Mouse (Mus musculus): ENCODE data around the gene Edaradd. TPM values are rescaled to one million over a fixed set of nuclear protein-coding genes. Genes with fewer than 3 reads are reported as not detected.

The Edaradd gene
- total RNA-seq (2021), result under 1 TPM; 0.17 to 0.18 TPM
- long read RNA-seq, result 0 reads

- DNase-seq (ENCODE audit: low spot score in 2 of 2), result peak in 1 of 2 experiments; percentile 41
These were observed at the start of gene Edaradd for GRCm38 (mm10) chr13:12519955-12520584. Gene Edaradd, minus strand, starts transcription at chr13:12520438.

DNA sequence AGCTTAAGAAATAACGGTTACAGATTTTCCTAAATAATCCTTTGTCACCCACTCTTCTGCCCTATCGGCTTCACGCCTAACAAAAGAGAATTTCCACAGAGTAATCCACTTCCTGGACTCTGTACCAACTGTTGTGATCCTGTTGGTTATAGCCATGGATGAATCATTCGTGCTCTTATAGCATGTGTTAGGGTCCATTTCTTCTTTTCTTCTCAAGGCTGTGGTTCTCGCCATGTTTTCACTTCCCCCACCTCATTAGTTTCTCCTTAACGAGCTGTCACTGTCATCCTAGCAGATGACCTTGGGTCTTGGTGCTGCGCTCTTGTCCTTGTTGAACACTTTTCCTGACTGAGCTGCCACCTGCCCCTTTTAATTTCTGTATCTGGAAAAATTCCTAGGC is 49.5 kb upstream of the Edaradd start:
- no peak for DNase-seq (ENCODE audit: low spot score in 2 of 2)

- DNase-seq (ENCODE audit: low spot score in 2 of 2), result no peak
These were observed 48.6 kb upstream of the Edaradd start for GRCm38 (mm10) chr13:12568597-12569469.

DNA sequence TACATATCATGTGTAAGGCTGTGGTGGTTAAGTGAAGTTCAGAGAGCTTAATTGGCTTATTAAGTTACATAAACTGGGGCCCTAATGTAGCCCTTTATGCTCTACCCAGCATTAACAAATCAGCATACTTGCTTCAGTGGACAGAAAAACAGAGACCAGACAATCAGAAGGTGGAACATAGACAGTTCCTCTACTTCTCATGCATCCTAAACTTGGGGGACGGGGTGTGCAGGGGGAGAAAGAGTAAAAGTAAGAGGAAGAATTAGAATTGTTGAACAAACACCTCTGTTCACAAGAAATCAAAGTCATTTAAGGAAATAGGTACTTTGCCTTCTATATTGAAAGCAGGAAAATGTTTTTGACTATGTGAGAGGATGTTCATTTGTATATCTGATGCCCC is 47.7 kb upstream of the Edaradd start:
- no peak for DNase-seq (ENCODE audit: low spot score in 2 of 2)

GRCm38 (mm10) chr13:12565621-12566390 is 45.6 kb upstream of the Edaradd start, which contains the start of gene Ero1lb:
Gene Ero1lb, plus strand, starts transcription at chr13:12565874.
- DNase-seq (ENCODE audit: low spot score in 2 of 2), result peak; percentile 99 to 100

DNA sequence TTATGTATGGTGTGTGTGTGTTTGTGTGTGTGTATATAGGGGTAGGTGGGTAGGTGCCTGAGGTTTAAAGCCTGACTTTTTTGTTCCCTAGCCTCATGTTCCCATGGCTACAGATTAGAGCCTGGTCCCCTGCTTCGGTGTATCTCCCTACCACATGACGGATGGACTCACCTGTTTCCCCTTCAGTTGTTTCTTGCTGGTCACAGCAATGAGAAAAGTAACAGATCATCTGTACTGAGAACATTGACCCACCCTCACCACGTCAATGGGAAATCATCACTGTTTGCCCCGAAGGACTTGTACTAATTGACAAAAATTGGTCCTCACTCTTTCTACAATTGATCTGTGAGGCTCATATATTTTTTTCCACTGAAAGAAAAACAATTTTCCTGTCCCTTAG is 42.0 kb upstream of the Edaradd start:
- no peak for DNase-seq (ENCODE audit: low spot score in 2 of 2)

- DNase-seq (ENCODE audit: low spot score in 2 of 2), result no peak
These were observed 41.5 kb upstream of the Edaradd start for GRCm38 (mm10) chr13:12561729-12562128.

DNA sequence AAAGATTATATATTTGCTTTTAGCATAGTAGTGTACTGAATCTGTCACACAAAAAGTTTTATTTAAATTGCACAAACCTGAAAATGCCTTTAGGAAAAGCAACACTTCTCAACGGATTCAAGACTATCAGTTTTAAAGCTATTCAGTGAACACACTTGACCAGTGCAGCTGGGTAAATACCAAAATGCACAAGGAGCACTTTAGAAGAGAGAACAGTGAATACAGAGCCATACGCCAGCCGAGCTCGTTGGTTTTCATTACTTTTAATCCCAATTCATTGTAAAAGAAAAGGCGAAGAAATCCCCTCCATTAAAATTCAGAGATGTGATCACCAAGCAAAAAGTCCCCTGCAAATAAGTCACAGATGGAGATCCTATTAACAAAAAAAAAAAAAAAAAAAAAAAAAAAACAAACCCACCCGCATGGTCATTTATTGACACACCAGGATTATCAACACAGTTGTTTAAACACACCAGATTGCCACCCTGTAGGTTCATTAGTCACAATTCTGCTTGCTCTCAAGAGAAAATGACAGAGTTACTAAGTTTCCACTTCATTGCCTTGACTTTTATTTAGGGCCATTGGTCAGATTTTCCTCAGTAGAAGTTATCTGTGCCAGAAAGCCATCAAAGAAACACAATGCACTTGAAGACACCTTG is 39.4 kb upstream of the Edaradd start:
- no peak for DNase-seq (ENCODE audit: low spot score in 2 of 2)

- no peak for DNase-seq (ENCODE audit: low spot score in 2 of 2)
These were observed 38.8 kb upstream of the Edaradd start for GRCm38 (mm10) chr13:12559044-12559443.

GRCm38 (mm10) chr13:12554211-12554610 is 34.0 kb upstream of the Edaradd start:
- no peak for DNase-seq (ENCODE audit: low spot score in 2 of 2)

- DNase-seq (ENCODE audit: low spot score in 2 of 2), result no peak
These were observed 23.8 kb upstream of the Edaradd start for GRCm38 (mm10) chr13:12543880-12544568.

DNA sequence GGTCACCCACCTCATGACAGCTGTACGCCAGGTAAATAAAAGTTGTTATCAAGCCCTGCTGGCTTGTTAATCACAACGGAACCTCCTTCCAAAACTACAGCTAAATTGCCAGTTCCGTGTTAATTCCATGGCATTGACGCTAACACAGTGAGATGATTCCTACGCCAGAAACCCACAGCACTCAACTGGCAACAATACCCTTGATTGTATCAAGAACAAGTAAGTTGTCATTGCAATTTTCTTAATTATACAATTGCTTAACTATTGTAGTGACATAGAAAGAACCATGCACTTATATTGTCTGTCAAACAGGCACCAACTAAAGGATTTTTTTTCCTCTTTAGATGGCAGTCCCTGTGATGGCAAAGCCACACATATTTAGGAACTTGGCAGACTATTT is 23.0 kb upstream of the Edaradd start:
- DNase-seq (ENCODE audit: low spot score in 2 of 2), result no peak

DNA sequence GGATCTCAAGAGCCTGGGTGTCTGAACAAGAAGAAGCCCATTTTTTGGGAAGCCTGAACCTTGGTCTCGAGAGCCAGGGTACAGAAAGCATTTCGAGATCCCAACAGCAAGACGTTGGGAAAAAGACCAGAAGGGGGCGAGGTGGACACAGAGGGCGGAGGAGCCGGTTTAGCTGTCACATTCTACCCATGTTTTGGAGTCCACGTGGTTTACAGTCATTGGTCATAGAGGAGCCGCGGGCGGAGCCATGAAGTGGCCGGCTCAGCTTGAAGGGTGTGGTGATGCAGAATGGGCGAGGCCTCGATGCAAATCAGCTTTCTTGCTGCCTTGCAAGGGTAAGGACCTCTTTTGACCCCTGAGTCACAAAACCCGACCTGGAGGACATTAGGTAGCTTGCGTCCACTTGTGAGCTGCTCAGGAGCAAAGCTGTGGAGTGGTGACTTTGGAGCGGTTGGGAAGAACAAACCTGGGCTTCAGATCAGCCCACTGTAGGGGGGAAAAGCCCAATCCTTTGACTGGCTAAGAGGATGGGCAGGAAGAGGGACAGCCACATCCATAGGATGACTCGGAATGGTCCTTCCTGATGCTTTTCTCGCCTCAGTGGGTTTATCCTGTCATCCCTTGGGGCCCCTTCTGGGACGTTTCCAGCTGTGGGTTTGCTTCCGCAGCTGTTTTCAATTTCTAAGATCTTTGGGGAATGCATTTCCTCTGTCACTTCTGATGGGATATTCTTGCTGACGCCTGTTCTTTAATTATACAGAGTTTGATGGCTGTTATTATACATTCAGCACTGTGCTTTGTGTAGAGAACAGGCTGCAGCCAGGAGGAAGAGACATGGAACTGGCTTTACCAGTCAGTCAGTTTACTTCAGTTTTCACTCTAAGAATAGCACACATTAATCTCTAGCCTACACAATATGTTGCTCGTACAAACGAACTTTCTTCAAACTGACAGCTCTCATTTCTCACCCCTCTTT is 22.1 kb upstream of the Edaradd start:
- no peak for DNase-seq (ENCODE audit: low spot score in 2 of 2)

GRCm38 (mm10) chr13:12540119-12540518 is 19.9 kb upstream of the Edaradd start:
- DNase-seq (ENCODE audit: low spot score in 2 of 2), result peak in 1 of 2 experiments; percentile 5

DNA sequence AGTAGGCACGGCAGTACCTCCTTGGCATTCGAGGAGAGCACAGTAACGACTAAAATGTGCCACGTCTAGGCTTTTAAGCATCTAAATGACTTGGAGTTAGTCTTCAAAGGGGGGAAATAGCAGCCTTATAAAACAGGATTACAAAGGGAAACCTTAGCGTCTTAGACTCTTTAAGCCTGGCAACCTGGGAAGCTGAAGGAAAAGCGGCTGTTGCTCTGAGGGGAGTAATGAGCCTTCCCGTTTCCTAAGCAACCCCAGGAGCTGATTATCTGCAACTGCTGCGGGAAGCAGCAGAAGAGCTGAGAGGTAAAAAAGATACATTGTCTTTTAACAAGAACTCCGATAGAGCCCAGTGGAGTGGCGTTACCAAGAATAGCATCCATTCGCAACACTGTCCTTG is 19.5 kb upstream of the Edaradd start:
- DNase-seq (ENCODE audit: low spot score in 2 of 2), result peak in 1 of 2 experiments; percentile 7

DNA sequence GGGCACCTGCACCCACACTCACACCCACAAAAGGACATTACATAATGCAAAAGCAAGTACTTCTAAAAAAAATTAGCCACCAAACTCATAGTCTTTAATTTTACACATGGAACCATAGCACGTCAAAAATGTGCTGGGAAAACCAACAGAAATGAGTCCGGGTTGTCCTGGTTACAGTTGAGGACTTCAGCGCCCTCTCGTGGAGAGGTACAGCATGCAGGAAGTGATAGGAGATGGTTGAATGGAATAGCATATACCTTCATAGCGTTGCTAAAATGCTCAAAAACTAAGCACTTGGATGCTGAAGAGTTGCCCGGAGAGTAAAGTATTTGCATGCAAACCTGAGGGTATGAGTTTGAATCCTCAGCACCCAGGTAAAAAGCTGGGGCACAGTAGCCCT is 17.7 kb upstream of the Edaradd start:
- DNase-seq (ENCODE audit: low spot score in 2 of 2), result peak in 1 of 2 experiments; percentile 37

DNA sequence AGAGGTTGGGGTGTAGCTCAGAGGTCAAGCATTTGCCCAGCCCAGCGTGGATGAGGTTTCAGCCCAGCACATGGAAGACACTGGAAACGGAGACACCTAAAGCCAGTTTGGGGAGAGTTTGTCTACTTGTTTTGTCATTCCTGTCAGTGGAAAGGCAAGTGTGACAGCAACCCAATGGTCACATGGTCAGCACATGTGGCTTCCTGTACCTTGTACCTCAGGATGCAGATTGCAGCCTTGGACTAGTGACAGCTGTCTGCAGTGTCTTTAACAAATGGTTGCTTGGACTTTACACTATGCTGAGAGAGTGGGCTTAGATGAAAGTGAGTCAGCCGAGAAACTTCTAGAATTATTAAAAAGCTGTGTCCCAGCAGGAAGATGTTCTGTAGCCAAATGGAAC is 14.4 kb upstream of the Edaradd start:
- no peak for DNase-seq (ENCODE audit: low spot score in 2 of 2)

GRCm38 (mm10) chr13:12525678-12526077 is 5.4 kb upstream of the Edaradd start:
- no peak for DNase-seq (ENCODE audit: low spot score in 2 of 2)

GRCm38 (mm10) chr13:12522346-12522745 is 2.1 kb upstream of the Edaradd start:
- no peak for DNase-seq (ENCODE audit: low spot score in 2 of 2)
